Mouse (Mus musculus): ENCODE measurements around the gene Mettl7a1. TPM values are rescaled to one million over a fixed set of nuclear protein-coding genes. Genes with fewer than 3 reads are reported as not detected.
"Not testable (repeated sequence)": the region's sequence is repeated elsewhere in the genome, so short reads cannot be mapped to it uniquely, and the experiment has no call there.

Mettl7a1 gene
- 36.4 and 54.1 TPM in 2 replicates for total RNA-seq (2015; ENCODE audit: low replicate concordance)
- total RNA-seq (2017; ENCODE audit: low replicate concordance) = 117 and 127 TPM in 2 replicates

GRCm38 (mm10) chr15:100304019-100304991 lies at the start of gene Mettl7a1:
TSS of gene Mettl7a1 (plus strand) at chr15:100304140.
- peak; percentile 75 for ATAC-seq (replicated peaks; ENCODE audit: low FRiP score, poor library complexity, severe bottlenecking)

GRCm38 (mm10) chr15:100256386-100256785 lies 47.6 kb upstream of the Mettl7a1 start:
- ATAC-seq (replicated peaks; ENCODE audit: low FRiP score, poor library complexity, severe bottlenecking) = no peak

GRCm38 (mm10) chr15:100257305-100257704 lies 46.6 kb upstream of the Mettl7a1 start:
- no peak for ATAC-seq (replicated peaks; ENCODE audit: low FRiP score, poor library complexity, severe bottlenecking)

- ATAC-seq (replicated peaks; ENCODE audit: low FRiP score, poor library complexity, severe bottlenecking) = no peak
Observed at GRCm38 (mm10) chr15:100258646-100259425, 45.1 kb upstream of the Mettl7a1 start.

GRCm38 (mm10) chr15:100260351-100260750 lies 43.6 kb upstream of the Mettl7a1 start:
- ATAC-seq (replicated peaks; ENCODE audit: low FRiP score, poor library complexity, severe bottlenecking) = not testable (repeated sequence)

GRCm38 (mm10) chr15:100263246-100263905 lies 40.6 kb upstream of the Mettl7a1 start:
- ATAC-seq (replicated peaks; ENCODE audit: low FRiP score, poor library complexity, severe bottlenecking) = peak; percentile 54; the same call in 1 of the 2 replicates

GRCm38 (mm10) chr15:100265586-100266325 lies 38.2 kb upstream of the Mettl7a1 start:
- ATAC-seq (replicated peaks; ENCODE audit: low FRiP score, poor library complexity, severe bottlenecking) = no peak

- ATAC-seq (replicated peaks; ENCODE audit: low FRiP score, poor library complexity, severe bottlenecking) = no peak
Observed at GRCm38 (mm10) chr15:100268916-100269315, 35.0 kb upstream of the Mettl7a1 start.

GRCm38 (mm10) chr15:100269776-100270175 lies 34.2 kb upstream of the Mettl7a1 start:
- no peak for ATAC-seq (replicated peaks; ENCODE audit: low FRiP score, poor library complexity, severe bottlenecking)

GRCm38 (mm10) chr15:100270609-100271008 lies 33.3 kb upstream of the Mettl7a1 start:
- not testable (repeated sequence) for ATAC-seq (replicated peaks; ENCODE audit: low FRiP score, poor library complexity, severe bottlenecking)

GRCm38 (mm10) chr15:100271411-100271810 lies 32.5 kb upstream of the Mettl7a1 start:
- ATAC-seq (replicated peaks; ENCODE audit: low FRiP score, poor library complexity, severe bottlenecking) = no peak

GRCm38 (mm10) chr15:100273791-100274308 lies 30.1 kb upstream of the Mettl7a1 start:
- ATAC-seq (replicated peaks; ENCODE audit: low FRiP score, poor library complexity, severe bottlenecking) = not testable (repeated sequence)

GRCm38 (mm10) chr15:100274790-100275559 lies 29.0 kb upstream of the Mettl7a1 start:
- no peak for ATAC-seq (replicated peaks; ENCODE audit: low FRiP score, poor library complexity, severe bottlenecking)

GRCm38 (mm10) chr15:100276403-100276802 lies 27.5 kb upstream of the Mettl7a1 start:
- no peak for ATAC-seq (replicated peaks; ENCODE audit: low FRiP score, poor library complexity, severe bottlenecking)

GRCm38 (mm10) chr15:100277586-100277985 lies 26.4 kb upstream of the Mettl7a1 start:
- ATAC-seq (replicated peaks; ENCODE audit: low FRiP score, poor library complexity, severe bottlenecking) = no peak

GRCm38 (mm10) chr15:100280626-100281025 lies 23.3 kb upstream of the Mettl7a1 start, which contains the start of gene Tmprss12:
TSS of gene Tmprss12 (plus strand) at chr15:100280837.
- no peak for ATAC-seq (replicated peaks; ENCODE audit: low FRiP score, poor library complexity, severe bottlenecking)

- no peak for ATAC-seq (replicated peaks; ENCODE audit: low FRiP score, poor library complexity, severe bottlenecking)
Observed at GRCm38 (mm10) chr15:100288980-100289379, 15.0 kb upstream of the Mettl7a1 start.

- no peak for ATAC-seq (replicated peaks; ENCODE audit: low FRiP score, poor library complexity, severe bottlenecking)
Observed at GRCm38 (mm10) chr15:100290858-100291257, 13.1 kb upstream of the Mettl7a1 start.
